ENCODE assay signal across 22 mouse cellular contexts in genomic region chr16:24655116-24655515, GRCm38 (mm10).
DNase-seq lines count a peak whose midpoint lies in the region; ATAC-seq and TF ChIP-seq lines count a peak whose summit lies in the region.
"Had no signal": no experiment of that assay in that cellular context is flagged by ENCODE, and none has a peak within 500 bp of the region (broad histone marks: within the 10 kb centered on the region; RNA-seq: fewer than 3 reads in every experiment).

No protein-coding gene starts in this region.

- peak; percentile 44; the same call in 1 of the 2 replicates for ATAC-seq in lung, embryonic 14.5 days (ENCODE audit: insufficient read depth)
- no peak for ATAC-seq in lung, embryonic 15.5 days (ENCODE audit: borderline replicate concordance, extremely low read depth, low FRiP score, low TSS enrichment)
- peak; percentile 38; the same call in 1 of the 2 replicates for ATAC-seq in lung, embryonic 16.5 days (ENCODE audit: low read depth)
- no peak for ATAC-seq in lung, postnatal 0 days
- ATAC-seq: activated CD4-positive, CD25-positive, alpha-beta regulatory T cell, adult 4 months; CD4-positive, CD25-positive, alpha-beta regulatory T cell, adult 4 months; Patski had no signal

- no peaks in the 10 kb centered on the region for H3K36me3 ChIP-seq in lung, embryonic 14.5 days (ENCODE audit: insufficient read depth)
- no peaks in the 10 kb centered on the region for H3K36me3 ChIP-seq in lung, embryonic 15.5 days
- H3K36me3 ChIP-seq in lung, embryonic 16.5 days (ENCODE audit: control insufficient read depth, insufficient read depth, low read length), result no peaks in the 10 kb centered on the region
- H3K36me3 ChIP-seq in lung, postnatal 0 days (ENCODE audit: insufficient read depth, low read length), result no peaks in the 10 kb centered on the region
- H3K36me3 ChIP-seq: G1E had no signal

- no peaks in the 10 kb centered on the region for H3K9me3 ChIP-seq in lung, embryonic 14.5 days (ENCODE audit: low read depth, low read length)
- H3K9me3 ChIP-seq in lung, embryonic 15.5 days, result no peaks in the 10 kb centered on the region
- H3K9me3 ChIP-seq in lung, embryonic 16.5 days (ENCODE audit: control insufficient read depth, low read length), result no peaks in the 10 kb centered on the region
- H3K9me3 ChIP-seq in lung, postnatal 0 days (ENCODE audit: low read length), result no peaks in the 10 kb centered on the region

- no peaks in the 10 kb centered on the region for H3K27me3 ChIP-seq in lung, embryonic 14.5 days (ENCODE audit: insufficient read depth, low read length)
- H3K27me3 ChIP-seq in lung, embryonic 15.5 days, result no peaks in the 10 kb centered on the region
- no peaks in the 10 kb centered on the region for H3K27me3 ChIP-seq in lung, embryonic 16.5 days (ENCODE audit: control insufficient read depth, insufficient read depth, low read depth, low read length)
- H3K27me3 ChIP-seq in lung, postnatal 0 days (replicated peaks; ENCODE audit: insufficient read depth, low read length), result no peaks in the 10 kb centered on the region
- H3K27me3 ChIP-seq: CH12.LX, Patski had no signal

- no peaks in the 10 kb centered on the region for H3K4me1 ChIP-seq in lung, embryonic 14.5 days (ENCODE audit: insufficient read depth)
- peaks cover 24% of the 10 kb centered on the region for H3K4me1 ChIP-seq in lung, embryonic 15.5 days
- H3K4me1 ChIP-seq in lung, embryonic 16.5 days (replicated peaks; ENCODE audit: control insufficient read depth, insufficient read depth, low read length), result peaks cover 15% of the 10 kb centered on the region
- H3K4me1 ChIP-seq in lung, postnatal 0 days (ENCODE audit: insufficient read depth, low read depth, low read length), result peaks cover 9% of the 10 kb centered on the region; the same call in 1 of the 2 replicates

- TF ChIP-seq CTCF in lung, embryonic 14.5 days (IDR thresholded peaks at IDR 0.05; ENCODE audit: low read depth), result no peak
- TF ChIP-seq CTCF in lung, postnatal 0 days (IDR thresholded peaks at IDR 0.05), result no peak

- no peak overlapping the region for H3K9ac ChIP-seq in lung, embryonic 14.5 days
- H3K9ac ChIP-seq in lung, embryonic 15.5 days, result no peak overlapping the region
- no peak overlapping the region for H3K9ac ChIP-seq in lung, embryonic 16.5 days (ENCODE audit: low read length)
- H3K9ac ChIP-seq in lung, postnatal 0 days (replicated peaks; ENCODE audit: low read depth), result no peak overlapping the region

- no peak overlapping the region for H3K4me3 ChIP-seq in lung, embryonic 14.5 days (ENCODE audit: low read depth, low read length)
- H3K4me3 ChIP-seq in lung, embryonic 15.5 days, result no peak overlapping the region
- H3K4me3 ChIP-seq in lung, embryonic 16.5 days (ENCODE audit: low read length), result no peak overlapping the region
- H3K4me3 ChIP-seq in lung, postnatal 0 days (ENCODE audit: low read depth, low read length), result no peak overlapping the region

- no peak for TF ChIP-seq EP300 in lung, postnatal 0 days (IDR thresholded peaks at IDR 0.05)

- no peak overlapping the region for H3K27ac ChIP-seq in lung, embryonic 14.5 days (ENCODE audit: low read depth)
- peak overlapping the region; percentile 67; the same call in 1 of the 2 replicates for H3K27ac ChIP-seq in lung, embryonic 15.5 days
- H3K27ac ChIP-seq in lung, embryonic 16.5 days (ENCODE audit: low read length), result no peak overlapping the region
- no peak overlapping the region for H3K27ac ChIP-seq in lung, postnatal 0 days (ENCODE audit: low read length)

- no peak overlapping the region for H3K4me2 ChIP-seq in lung, embryonic 14.5 days
- no peak overlapping the region for H3K4me2 ChIP-seq in lung, embryonic 15.5 days
- H3K4me2 ChIP-seq in lung, embryonic 16.5 days (ENCODE audit: low read depth, low read length), result no peak overlapping the region
- H3K4me2 ChIP-seq in lung, postnatal 0 days (replicated peaks; ENCODE audit: low read depth, low read length), result no peak overlapping the region

- peak; percentile 67 for DNase-seq in lung, embryonic 14.5 days
- DNase-seq in lung, postnatal 14 days, result no peak
- DNase-seq in lung, postnatal 25 days (ENCODE audit: low spot score), result no peak
- no peak for DNase-seq in lung, postnatal 10 days
- peak; percentile 74 for DNase-seq in lung, postnatal 0 days (ENCODE audit: low spot score)
- no peak for DNase-seq in lung, postnatal 4 days
- DNase-seq: adrenal gland, adult 2 months; adrenal gland, adult 8-10 months; adrenal gland, postnatal 10 days; adrenal gland, postnatal 14 days; adrenal gland, postnatal 25 days; adrenal gland, postnatal 36 days; B cell, adult 2 months; cerebellum, adult 11 months; cerebellum, adult 11-12 months had no signal

- 36% methylated on average over 3 of the region's 3 CpGs for WGBS in lung, embryonic 14.5 days
- 40% methylated on average over 3 of the region's 3 CpGs for WGBS in lung, embryonic 15.5 days
- WGBS in lung, embryonic 16.5 days, result 26% methylated on average over 3 of the region's 3 CpGs
- WGBS in lung, postnatal 0 days, result 34% methylated on average over 3 of the region's 3 CpGs

Comparison
In these comparisons a context has a peak if more than half of its experiments do, and no peak if none do; other contexts are left out.
1. ATAC-seq: peak in lung, embryonic 14.5 days (single experiment) and lung, embryonic 16.5 days (single experiment); none in lung, embryonic 15.5 days (single experiment) and lung, postnatal 0 days (single experiment).
2. DNase-seq: peak in lung, embryonic 14.5 days (single experiment) and lung, postnatal 0 days (single experiment); none in lung, postnatal 14 days (single experiment), lung, postnatal 25 days (single experiment), lung, postnatal 10 days (single experiment) and lung, postnatal 4 days (0 of 2).